Mouse (Mus musculus) embryonic fibroblast, embryonic 13.5 days (primary cell): ENCODE results near the gene Zfp110. TPM values are rescaled to one million over a fixed set of nuclear protein-coding genes. Genes with fewer than 3 reads are reported as not detected.

Source experiments
- H3K27ac ChIP-seq: 2 replicates; pipeline ENCODE4 v1.5.1; 2012; ENCODE audit warnings: low read length, control low read depth, inconsistent platforms; ENCODE audit not compliant: insufficient read depth
- H3K4me1 ChIP-seq: 2 replicates; pipeline ENCODE4 v1.6.1; 2011; ENCODE audit warnings: low read length; ENCODE audit not compliant: control insufficient read depth, insufficient read depth
- H3K4me3 ChIP-seq: 2 replicates; pipeline ENCODE4 v1.5.1; 2011; ENCODE audit warnings: mild to moderate bottlenecking, control low read depth, low read length; ENCODE audit not compliant: insufficient read depth
- CTCF ChIP-seq: IDR thresholded peaks from 2 replicates; pipeline ENCODE4 v1.5.1; 2011; ENCODE audit warnings: mild to moderate bottlenecking, control low read depth, low read length, moderate library complexity, borderline replicate concordance; ENCODE audit not compliant: insufficient read depth
- POLR2A ChIP-seq: IDR thresholded peaks from 2 replicates; pipeline ENCODE4 v1.6.1; 2011; ENCODE audit warnings: low read depth, mild to moderate bottlenecking, control low read depth, low read length, moderate library complexity
- polyA plus RNA-seq: library from polyadenylated mRNA; stranded (reverse); fragments of >200 nt; gene quantifications from 2 replicates; pipeline ENCODE4 v1.2.4, GENCODE M21; 2011; ENCODE audit warnings: low read depth; ENCODE audit not compliant: missing spikeins, insufficient read length

The Zfp110 gene
- polyA plus RNA-seq, 1 experiment = 27.3 TPM

- peak within 1 kb of the TSS; percentile 75 for H3K4me3 ChIP-seq
- TF ChIP-seq POLR2A (peak; percentile 69), CTCF (no peak)
- H3K27ac ChIP-seq = no peak within 1 kb of the TSS
- no peaks in the 10 kb centered on the region for H3K4me1 ChIP-seq
These were observed 63.3 kb downstream of the Zfp110 start, which contains the start of gene Zscan22 for GRCm38 (mm10) chr7:12897655-12898410. Gene Zscan22 (plus strand): TSS chr7:12897815.

Other genes starting within 250 kb of the Zfp110 start
- 0.05 TPM in 1 of 2 replicates, not detected in the other for gene Vmn2r53, start 226.0 kb upstream of the Zfp110 start, polyA plus RNA-seq
- not detected in 2 replicates for gene Vmn2r54, start 194.4 kb upstream of the Zfp110 start, polyA plus RNA-seq
- gene Vmn2r55, start 149.8 kb upstream of the Zfp110 start, polyA plus RNA-seq = not detected in 2 replicates
- not detected in 2 replicates for gene Vmn2r56, start 99.8 kb upstream of the Zfp110 start, polyA plus RNA-seq
- gene Zscan18, start 31.1 kb upstream of the Zfp110 start, polyA plus RNA-seq = 1.5 and 1.9 TPM in 2 replicates
- gene Zfp329, start 15.9 kb upstream of the Zfp110 start, polyA plus RNA-seq = 9.0 and 12.2 TPM in 2 replicates
- 2.9 and 3.4 TPM in 2 replicates for gene Zfp128, start 46.4 kb downstream of the Zfp110 start, polyA plus RNA-seq
- gene Zscan22, start 63.1 kb downstream of the Zfp110 start, polyA plus RNA-seq = 7.6 and 9.8 TPM in 2 replicates
- 1,341 and 1,449 TPM in 2 replicates for gene Rps5, start 87.5 kb downstream of the Zfp110 start, polyA plus RNA-seq
- 0.30 and 0.63 TPM in 2 replicates for gene Rnf225, start 92.7 kb downstream of the Zfp110 start, polyA plus RNA-seq
- gene Zfp324, start 131.1 kb downstream of the Zfp110 start, polyA plus RNA-seq = 5.5 and 6.9 TPM in 2 replicates
- gene Zfp446, start 143.1 kb downstream of the Zfp110 start, polyA plus RNA-seq = 2.4 and 2.8 TPM in 2 replicates
- gene Slc27a5, start 163.4 kb downstream of the Zfp110 start, polyA plus RNA-seq = not detected in 2 replicates
- gene Trim28, start 164.4 kb downstream of the Zfp110 start, polyA plus RNA-seq = 352 and 453 TPM in 2 replicates
- gene Zbtb45, start 175.3 kb downstream of the Zfp110 start, polyA plus RNA-seq = 14.2 and 16.9 TPM in 2 replicates
- gene Chmp2a, start 200.0 kb downstream of the Zfp110 start, polyA plus RNA-seq = 85.6 and 98.6 TPM in 2 replicates
- gene Ube2m, start 203.5 kb downstream of the Zfp110 start, polyA plus RNA-seq = 273 and 288 TPM in 2 replicates
- 0.80 and 1.0 TPM in 2 replicates for gene Mzf1, start 220.0 kb downstream of the Zfp110 start, polyA plus RNA-seq